Mouse (Mus musculus) MEL (cell line): ENCODE data around the gene Slc4a2. TPM values are rescaled to one million over a fixed set of nuclear protein-coding genes. Genes with fewer than 3 reads are reported as not detected.

Source experiments
- DNase-seq: peaks from one replicate; pipeline ENCODE4 v3.0.0; 2011; ENCODE audit warnings: low read depth, low spot score
- H3K27ac ChIP-seq: 2 replicates; pipeline ENCODE4 v1.5.1; 2012; ENCODE audit warnings: low read depth, mild to moderate bottlenecking, control low read depth, low read length, moderate library complexity; ENCODE audit not compliant: control insufficient read depth
- H3K27me3 ChIP-seq, 2 experiments: fragments of 150-350 bp in 1 of 2; sonication (generic) in 1 of 2; 2 replicates each; pipeline ENCODE4 v1.6.1; 2012; ENCODE audit warnings: low read length in 2 of 2, mild to moderate bottlenecking in 2 of 2, improper control_type of control experiment in 1 of 2, moderate library complexity in 1 of 2; ENCODE audit not compliant: insufficient read depth in 2 of 2, control insufficient read depth in 1 of 2
- H3K36me3 ChIP-seq, 2 experiments: 2 replicates each; pipeline ENCODE4 v1.6.1; 2012 to 2014; ENCODE audit warnings: low read length in 2 of 2, improper control_type of control experiment in 1 of 2, inconsistent platforms in 1 of 2, mild to moderate bottlenecking in 1 of 2; ENCODE audit not compliant: insufficient read depth in 2 of 2, control insufficient read depth in 1 of 2
- H3K4me1 ChIP-seq, 2 experiments: fragments of 150-350 bp in 1 of 2; sonication (generic) in 1 of 2; 2 replicates each; pipeline ENCODE4 v1.6.1; 2012; ENCODE audit warnings: low read length in 2 of 2, improper control_type of control experiment in 1 of 2, mild to moderate bottlenecking in 1 of 2; ENCODE audit not compliant: insufficient read depth in 2 of 2, control insufficient read depth in 1 of 2
- H3K4me3 ChIP-seq, 2 experiments: fragments of 150-350 bp in 1 of 2; sonication (generic) in 1 of 2; 2 replicates each; pipeline ENCODE4 v1.5.1; 2012; ENCODE audit warnings: low read depth in 2 of 2, low read length in 2 of 2, mild to moderate bottlenecking in 2 of 2, moderate library complexity in 2 of 2, control low read depth in 1 of 2, improper control_type of control experiment in 1 of 2; ENCODE audit not compliant: control insufficient read depth in 1 of 2, insufficient read depth in 1 of 2
- H3K79me2 ChIP-seq: 2 replicates; pipeline ENCODE4 v1.6.1; 2012; ENCODE audit warnings: mild to moderate bottlenecking, low read length, moderate library complexity; ENCODE audit not compliant: control insufficient read depth, poor library complexity, insufficient read depth
- H3K9ac ChIP-seq: 2 replicates; pipeline ENCODE4 v1.6.1; 2012; ENCODE audit warnings: low read depth, mild to moderate bottlenecking, control low read depth, low read length, moderate library complexity; ENCODE audit not compliant: control insufficient read depth, poor library complexity, severe bottlenecking
- H3K9me3 ChIP-seq: fragments of 150-350 bp; sonication (generic); replicated peaks from 2 replicates; pipeline ENCODE4 v1.6.1; 2012; ENCODE audit warnings: mild to moderate bottlenecking, low read length, improper control_type of control experiment, moderate library complexity; ENCODE audit not compliant: insufficient read depth
- BHLHE40 ChIP-seq: IDR thresholded peaks from 2 replicates; pipeline ENCODE4 v1.6.1; 2012; ENCODE audit warnings: low read depth, mild to moderate bottlenecking, inconsistent platforms, low read length, improper control_type of control experiment, borderline replicate concordance
- CHD2 ChIP-seq: IDR thresholded peaks from 2 replicates; pipeline ENCODE4 v1.6.1; 2011; ENCODE audit warnings: low read length, improper control_type of control experiment
- CTCF ChIP-seq, 3 experiments: IDR thresholded peaks in 2 of 3; conservative IDR thresholded peaks in 1 of 3; 2 replicates each; pipeline ENCODE4 v1.5.1; 2011 to 2012; ENCODE audit warnings: low read length in 3 of 3, low read depth in 2 of 3, mild to moderate bottlenecking in 2 of 3, improper control_type of control experiment in 1 of 3, inconsistent platforms in 1 of 3, mixed read lengths in 1 of 3, moderate library complexity in 1 of 3; ENCODE audit not compliant: control insufficient read depth in 1 of 3, insufficient read depth in 1 of 3, poor library complexity in 1 of 3, severe bottlenecking in 1 of 3
- E2F4 ChIP-seq: IDR thresholded peaks from 2 replicates; pipeline ENCODE4 v1.6.1; 2011; ENCODE audit warnings: low read depth, low read length, improper control_type of control experiment, borderline replicate concordance
- ELF1 ChIP-seq: IDR thresholded peaks from 2 replicates; pipeline ENCODE4 v1.6.1; 2014; ENCODE audit warnings: low read depth, mild to moderate bottlenecking, inconsistent platforms, low read length, improper control_type of control experiment, moderate library complexity
- ETS1 ChIP-seq: IDR thresholded peaks from 2 replicates; pipeline ENCODE4 v1.6.1; 2012; ENCODE audit warnings: low read depth, mild to moderate bottlenecking, inconsistent platforms, low read length, improper control_type of control experiment, moderate library complexity
- GATA1 ChIP-seq: IDR thresholded peaks from 2 replicates; pipeline ENCODE4 v1.6.1; 2011; ENCODE audit warnings: low read depth, low read length, improper control_type of control experiment
- HCFC1 ChIP-seq: IDR thresholded peaks from 2 replicates; pipeline ENCODE4 v1.6.1; 2012; ENCODE audit warnings: low read depth, mild to moderate bottlenecking, inconsistent platforms, low read length, improper control_type of control experiment, moderate library complexity
- JUND ChIP-seq: IDR thresholded peaks from 2 replicates; pipeline ENCODE4 v1.6.1; 2011; ENCODE audit warnings: low read depth, mild to moderate bottlenecking, improper control_type of control experiment, low read length
- KAT2A ChIP-seq: conservative IDR thresholded peaks from 2 replicates; pipeline ENCODE4 v1.6.1; 2012; ENCODE audit warnings: low read depth, low read length, improper control_type of control experiment, inconsistent platforms
- NRF1 ChIP-seq: IDR thresholded peaks from 2 replicates; pipeline ENCODE4 v1.6.1; 2014; ENCODE audit warnings: low read depth, mild to moderate bottlenecking, inconsistent platforms, low read length, improper control_type of control experiment, moderate library complexity; ENCODE audit not compliant: poor library complexity, insufficient read depth, severe bottlenecking
- POLR2A ChIP-seq, 2 experiments: IDR thresholded peaks; 2 replicates each; pipeline ENCODE4 v1.6.1; 2011 to 2012; ENCODE audit warnings: low read length in 2 of 2, mild to moderate bottlenecking in 2 of 2, control low read depth in 1 of 2, improper control_type of control experiment in 1 of 2, low read depth in 1 of 2, moderate library complexity in 1 of 2; ENCODE audit not compliant: control insufficient read depth in 1 of 2, insufficient read depth in 1 of 2, poor library complexity in 1 of 2
- POLR2AphosphoS2 ChIP-seq: IDR thresholded peaks from 2 replicates; pipeline ENCODE4 v1.6.1; 2011; ENCODE audit warnings: low read length, improper control_type of control experiment
- RAD21 ChIP-seq: IDR thresholded peaks from 2 replicates; pipeline ENCODE4 v1.6.1; 2011; ENCODE audit warnings: mild to moderate bottlenecking, low read depth, low read length, improper control_type of control experiment
- RCOR1 ChIP-seq: IDR thresholded peaks from 2 replicates; pipeline ENCODE4 v1.6.1; 2012; ENCODE audit warnings: low read depth, mild to moderate bottlenecking, inconsistent platforms, low read length, improper control_type of control experiment
- SIN3A ChIP-seq: IDR thresholded peaks from 2 replicates; pipeline ENCODE4 v1.6.1; 2012; ENCODE audit warnings: low read length, improper control_type of control experiment, inconsistent platforms
- SMC3 ChIP-seq: IDR thresholded peaks from 2 replicates; pipeline ENCODE4 v1.6.1; 2011; ENCODE audit warnings: low read depth, low read length, improper control_type of control experiment
- UBTF ChIP-seq: IDR thresholded peaks from 2 replicates; pipeline ENCODE4 v1.6.1; 2012; ENCODE audit warnings: low read depth, mild to moderate bottlenecking, inconsistent platforms, low read length, improper control_type of control experiment, moderate library complexity, borderline replicate concordance; ENCODE audit not compliant: insufficient read depth
- USF1 ChIP-seq: IDR thresholded peaks from 2 replicates; pipeline ENCODE4 v1.6.1; 2014; ENCODE audit warnings: low read depth, mild to moderate bottlenecking, inconsistent platforms, low read length, improper control_type of control experiment, moderate library complexity
- USF2 ChIP-seq, 2 experiments: IDR thresholded peaks; 2 replicates each; pipeline ENCODE4 v1.6.1; 2011 to 2012; ENCODE audit warnings: improper control_type of control experiment in 2 of 2, low read length in 2 of 2, borderline replicate concordance in 1 of 2, inconsistent platforms in 1 of 2, low read depth in 1 of 2, mild to moderate bottlenecking in 1 of 2; ENCODE audit not compliant: insufficient read depth in 1 of 2
- ZC3H11A ChIP-seq: IDR thresholded peaks from 2 replicates; pipeline ENCODE4 v1.6.1; 2012; ENCODE audit warnings: low read depth, mild to moderate bottlenecking, inconsistent platforms, low read length, improper control_type of control experiment
- ZKSCAN1 ChIP-seq: IDR thresholded peaks from 2 replicates; pipeline ENCODE4 v1.6.1; 2012; ENCODE audit warnings: low read depth, mild to moderate bottlenecking, inconsistent platforms, low read length, improper control_type of control experiment, moderate library complexity
- ZMIZ1 ChIP-seq: IDR thresholded peaks from 2 replicates; pipeline ENCODE4 v1.6.1; 2012; ENCODE audit warnings: low read depth, mild to moderate bottlenecking, inconsistent platforms, low read length, improper control_type of control experiment, moderate library complexity
- polyA plus RNA-seq, 2 experiments: library from polyadenylated mRNA; stranded (reverse) in 1 of 2; unstranded in 1 of 2; fragments of >175 nt in 1 of 2; fragments of >200 nt in 1 of 2; gene quantifications; 2 replicates each; pipeline versions ENCODE4 v1.2.1 to v1.2.4; 2012; ENCODE audit warnings: low replicate concordance in 2 of 2, low read depth in 1 of 2; ENCODE audit not compliant: insufficient read length in 2 of 2, insufficient read depth in 1 of 2, missing spikeins in 1 of 2
- total RNA-seq: library from RNA; depleted of rRNA; stranded (reverse); fragments of 300-350 nt; gene quantifications from 2 replicates; pipeline ENCODE4 v1.2.3, GENCODE M21; 2012

Gene Slc4a2
- total and polyA plus RNA-seq, 3 experiments = 20.9 to 56.3 TPM; not detected in 1

DNA sequence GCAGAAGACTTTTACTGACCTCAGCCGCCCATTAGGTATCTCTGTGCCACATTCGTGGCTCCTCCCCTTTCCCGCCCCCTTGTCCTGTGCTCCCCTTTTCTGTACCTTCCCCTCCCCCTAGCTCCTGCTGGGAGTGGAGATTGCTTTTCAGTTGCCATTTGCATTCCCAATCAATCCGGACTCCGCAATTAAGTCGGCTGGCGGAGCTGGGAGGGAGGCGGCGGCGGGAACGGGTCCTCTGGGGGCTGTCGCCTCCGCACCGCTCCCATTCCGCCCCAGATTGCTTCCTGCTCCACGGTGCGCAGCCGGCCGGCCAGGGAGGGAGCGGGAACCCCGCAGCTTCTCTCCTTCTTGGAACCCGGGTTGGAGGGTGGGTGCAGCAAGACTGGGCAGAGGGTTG lies 61.3 kb downstream of the Slc4a2 start:
- no peak for DNase-seq
- H3K79me2 ChIP-seq = no peaks in the 10 kb centered on the region
- peaks cover 0 to 20% of the 10 kb centered on the region in 2 experiments; a peak in 2 of 4 replicates for H3K36me3 ChIP-seq
- H3K9me3 ChIP-seq = no peaks in the 10 kb centered on the region
- H3K9ac ChIP-seq = no peak overlapping the region
- TF ChIP-seq USF1 (no peak), KAT2A (no peak), RAD21 (no peak), JUND (no peak), GATA1 (no peak), HCFC1 (no peak), ZC3H11A (no peak), RCOR1 (no peak)
- no peaks in the 10 kb centered on the region for H3K4me1 ChIP-seq
- H3K27me3 ChIP-seq = no peaks in the 10 kb centered on the region
- no peak overlapping the region for H3K27ac ChIP-seq
- H3K4me3 ChIP-seq = no peak overlapping the region

DNA sequence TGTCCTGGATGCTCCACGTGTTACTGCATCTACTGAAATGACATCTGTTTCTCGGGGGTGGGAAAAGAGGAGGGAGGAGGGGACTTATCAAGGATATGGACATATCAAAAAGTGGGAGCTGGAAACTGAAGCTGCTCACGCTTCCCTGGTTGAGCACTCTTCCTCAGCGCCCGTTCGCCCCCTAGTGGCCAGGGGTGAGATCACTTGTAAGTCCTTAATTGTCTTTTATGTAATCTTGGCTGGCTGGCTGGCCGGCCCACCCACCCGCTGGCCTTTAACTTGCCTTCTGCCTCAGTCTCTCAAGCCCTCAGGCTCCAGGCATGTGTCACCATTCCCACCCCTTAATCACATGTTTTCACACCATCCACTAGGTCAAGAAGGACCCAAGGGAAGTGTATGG lies 62.5 kb downstream of the Slc4a2 start:
- no peak overlapping the region for H3K9ac ChIP-seq
- no peaks in the 10 kb centered on the region for H3K79me2 ChIP-seq
- H3K27me3 ChIP-seq = no peaks in the 10 kb centered on the region
- no peaks in the 10 kb centered on the region for H3K4me1 ChIP-seq
- no peak overlapping the region for H3K4me3 ChIP-seq
- TF ChIP-seq USF2 (IDR thresholded peaks at IDR 0.05; ENCODE audit: borderline replicate concordance in 1 of 2, insufficient read depth in 1 of 2, low read depth in 1 of 2, low read length in 2 of 2) = no peak
- no peak for TF ChIP-seq POLR2AphosphoS2
- 0 out of 2 replicates have a peak, but pooled peaks have one; percentile 37 for TF ChIP-seq ELF1
- TF ChIP-seq JUND = no peak
- TF ChIP-seq RAD21 = peak; percentile 61
- 0 out of 2 replicates have a peak, but pooled peaks have one; percentile 3 for TF ChIP-seq HCFC1
- TF ChIP-seq ZC3H11A = peak; percentile 31; the same call in 1 of the 2 replicates
- TF ChIP-seq USF1 = no peak
- TF ChIP-seq SMC3 = peak; percentile 60
- no peak for TF ChIP-seq SIN3A
- TF ChIP-seq CTCF (IDR thresholded peaks at IDR 0.05 in 2 of 3, conservative IDR thresholded peaks at IDR 0.05 in 1 of 3; ENCODE audit: control insufficient read depth in 1 of 3, insufficient read depth in 1 of 3, low read depth in 2 of 3, low read length in 3 of 3, poor library complexity in 1 of 3, severe bottlenecking in 1 of 3) = peak; percentile 85 to 94 (median 87)
- no peak for TF ChIP-seq CHD2
- TF ChIP-seq ZMIZ1 = no peak
- no peaks in the 10 kb centered on the region for H3K9me3 ChIP-seq
- DNase-seq = peak; percentile 90
- H3K27ac ChIP-seq = no peak overlapping the region
- H3K36me3 ChIP-seq = peaks cover 0 to 22% of the 10 kb centered on the region in 2 experiments; a peak in 2 of 4 replicates

DNA sequence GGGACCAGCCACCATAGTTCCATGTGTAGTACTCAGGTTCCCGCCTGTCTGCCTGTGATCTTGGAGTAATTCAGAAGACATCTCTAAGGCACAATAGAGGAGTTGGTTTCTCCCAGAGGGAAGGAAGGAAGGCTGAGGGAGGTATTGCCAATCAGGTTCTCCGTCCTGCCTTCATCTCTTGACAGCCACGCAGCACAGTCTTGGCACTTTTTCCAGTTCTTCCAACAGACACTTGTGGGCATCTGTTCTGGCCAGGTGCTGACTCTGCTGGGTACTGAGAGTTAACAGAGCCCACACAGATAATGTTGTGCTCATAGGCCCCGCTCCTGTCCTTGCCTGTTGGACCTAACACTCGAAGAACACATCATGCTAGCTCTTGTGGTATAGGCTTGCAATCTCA lies 63.1 kb downstream of the Slc4a2 start:
- Histone ChIP-seq H3K27me3 (no peaks in the 10 kb centered on the region), H3K4me1 (no peaks in the 10 kb centered on the region), H3K27ac (no peak overlapping the region), H3K9me3 (no peaks in the 10 kb centered on the region), H3K79me2 (no peaks in the 10 kb centered on the region), H3K36me3 (peaks cover 0 to 22% of the 10 kb centered on the region in 2 experiments; a peak in 2 of 4 replicates), H3K9ac (no peak overlapping the region), H3K4me3 (no peak overlapping the region)
- no peak for DNase-seq
- TF ChIP-seq CHD2 (no peak), UBTF (no peak), USF1 (no peak), BHLHE40 (no peak), POLR2AphosphoS2 (no peak), KAT2A (no peak), ETS1 (no peak), ZKSCAN1 (no peak), NRF1 (no peak), E2F4 (no peak), RCOR1 (no peak), POLR2A (IDR thresholded peaks at IDR 0.05; ENCODE audit: control insufficient read depth in 1 of 2, insufficient read depth in 1 of 2, low read depth in 1 of 2, low read length in 2 of 2, poor library complexity in 1 of 2) (no peak)
